Mouse (Mus musculus) neural tube, embryonic 14.5 days (tissue): Measurements from ENCODE around the gene Ppp1r14d. TPM values are rescaled to one million over a fixed set of nuclear protein-coding genes. Genes with fewer than 3 reads are reported as not detected.

ENCODE experiments used
- ATAC-seq: fragments of 200-750 bp; cut with Nextera tagmentation; 2 replicates; pipeline ENCODE4 v1.8.0; 2017; ENCODE audit warnings: low read depth, mild to moderate bottlenecking, moderate TSS enrichment, moderate library complexity
- H3K27ac ChIP-seq: fragments of 300-500 bp; sonication (generic); 2 replicates; pipeline ENCODE4 v1.5.1; 2014; ENCODE audit warnings: low read depth, mild to moderate bottlenecking, control low read depth, low read length, moderate library complexity, mixed read lengths
- H3K27me3 ChIP-seq: fragments of 300-500 bp; sonication (generic); 2 replicates; pipeline ENCODE4 v1.6.1; 2014; ENCODE audit warnings: low read length; ENCODE audit not compliant: control insufficient read depth, insufficient read depth
- H3K36me3 ChIP-seq: fragments of 300-500 bp; sonication (generic); 2 replicates; pipeline ENCODE4 v1.6.1; 2014; ENCODE audit warnings: low read length, mixed read lengths; ENCODE audit not compliant: control insufficient read depth, insufficient read depth
- H3K4me1 ChIP-seq: fragments of 300-500 bp; sonication (generic); 2 replicates; pipeline ENCODE4 v1.6.1; 2014; ENCODE audit warnings: low read length; ENCODE audit not compliant: control insufficient read depth, insufficient read depth
- H3K4me2 ChIP-seq: fragments of 300-500 bp; sonication (generic); 2 replicates; pipeline ENCODE4 v1.6.1; 2014; ENCODE audit warnings: mild to moderate bottlenecking, low read depth, low read length, control low read depth
- H3K4me3 ChIP-seq: fragments of 300-500 bp; sonication (generic); 2 replicates; pipeline ENCODE4 v1.5.1; 2014; ENCODE audit warnings: low read depth, low read length, control low read depth, mixed read lengths
- H3K9ac ChIP-seq: fragments of 300-500 bp; sonication (generic); replicated peaks from 2 replicates; pipeline ENCODE4 v1.6.1; 2014; ENCODE audit warnings: low read depth, mild to moderate bottlenecking, control low read depth, low read length, mixed read lengths
- H3K9me3 ChIP-seq: fragments of 300-500 bp; sonication (generic); 2 replicates; pipeline ENCODE4 v1.6.1; 2016; ENCODE audit warnings: low read length; ENCODE audit not compliant: control insufficient read depth
- WGBS: fragments of 180-500 bp; shearing (Covaris S2); extraction: QIAGEN DNeasy Blood & Tissue Kit; methylation state at CpG from one replicate; pipeline ENCODE4 v1.1.7; 2014; 5-methylcytosine and 5-hydroxymethylcytosine counted together
- polyA plus RNA-seq: library from polyadenylated mRNA; unstranded; fragments of >200 nt; fragmentation: Nextera tagmentation; extraction: Ambion mirVana; gene quantifications from 2 replicates; pipeline ENCODE4 v1.2.1, GENCODE M21; 2014

Ppp1r14d gene
- polyA plus RNA-seq, 1 experiment from 2014 or later, result not detected

- Histone ChIP-seq H3K4me3 (no peak overlapping the region), H3K9me3 (no peaks in the 10 kb centered on the region), H3K27me3 (no peaks in the 10 kb centered on the region), H3K4me2 (no peak overlapping the region), H3K9ac (no peak overlapping the region), H3K27ac (no peak overlapping the region), H3K36me3 (no peaks in the 10 kb centered on the region), H3K4me1 (no peaks in the 10 kb centered on the region)
- WGBS, result 86% methylated on average over 1 of the region's 1 CpGs
- no peak for ATAC-seq
These were observed 30.8 kb upstream of the Ppp1r14d start for GRCm38 (mm10) chr2:119260518-119260917.

- Histone ChIP-seq H3K27me3 (no peaks in the 10 kb centered on the region), H3K27ac (no peak overlapping the region), H3K4me2 (no peak overlapping the region), H3K9me3 (no peaks in the 10 kb centered on the region), H3K4me1 (no peaks in the 10 kb centered on the region), H3K4me3 (no peak overlapping the region), H3K9ac (no peak overlapping the region), H3K36me3 (no peaks in the 10 kb centered on the region)
- 4% methylated on average over 7 of the region's 7 CpGs for WGBS
- no peak for ATAC-seq
These were observed 25.3 kb upstream of the Ppp1r14d start for GRCm38 (mm10) chr2:119254976-119255375.

- Histone ChIP-seq H3K9me3 (no peaks in the 10 kb centered on the region), H3K27ac (no peak overlapping the region), H3K4me3 (no peak overlapping the region), H3K4me1 (no peaks in the 10 kb centered on the region), H3K4me2 (no peak overlapping the region), H3K9ac (no peak overlapping the region), H3K36me3 (no peaks in the 10 kb centered on the region), H3K27me3 (no peaks in the 10 kb centered on the region)
- 18% methylated on average over 11 of the region's 11 CpGs for WGBS
- peak; percentile 44; the same call in 1 of the 2 replicates for ATAC-seq
These were observed 21.2 kb upstream of the Ppp1r14d start for GRCm38 (mm10) chr2:119250826-119251478.

- Histone ChIP-seq H3K27me3 (no peaks in the 10 kb centered on the region), H3K36me3 (no peaks in the 10 kb centered on the region), H3K4me3 (no peak overlapping the region), H3K4me1 (no peaks in the 10 kb centered on the region), H3K9ac (no peak overlapping the region), H3K9me3 (no peaks in the 10 kb centered on the region), H3K4me2 (no peak overlapping the region), H3K27ac (no peak overlapping the region)
- 70% methylated on average over 5 of the region's 5 CpGs for WGBS
- ATAC-seq, result no peak
These were observed 20.7 kb upstream of the Ppp1r14d start for GRCm38 (mm10) chr2:119250377-119250776.

GRCm38 (mm10) chr2:119249592-119250061 is 19.9 kb upstream of the Ppp1r14d start:
- no peaks in the 10 kb centered on the region for H3K4me1 ChIP-seq
- no peak overlapping the region for H3K4me2 ChIP-seq
- no peak for ATAC-seq
- no peaks in the 10 kb centered on the region for H3K36me3 ChIP-seq
- H3K27ac ChIP-seq, result no peak overlapping the region
- no peak overlapping the region for H3K4me3 ChIP-seq
- no peaks in the 10 kb centered on the region for H3K27me3 ChIP-seq
- no peaks in the 10 kb centered on the region for H3K9me3 ChIP-seq
- 71% methylated on average over 4 of the region's 4 CpGs for WGBS
- no peak overlapping the region for H3K9ac ChIP-seq

GRCm38 (mm10) chr2:119247904-119248303 is 18.2 kb upstream of the Ppp1r14d start:
- no peak overlapping the region for H3K4me3 ChIP-seq
- ATAC-seq, result no peak
- WGBS, result 84% methylated on average over 9 of the region's 9 CpGs

GRCm38 (mm10) chr2:119245246-119245645 is 15.5 kb upstream of the Ppp1r14d start:
- H3K9ac ChIP-seq, result no peak overlapping the region
- no peaks in the 10 kb centered on the region for H3K4me1 ChIP-seq
- H3K27ac ChIP-seq, result no peak overlapping the region
- 86% methylated on average over 7 of the region's 7 CpGs for WGBS
- H3K9me3 ChIP-seq, result no peaks in the 10 kb centered on the region
- H3K4me2 ChIP-seq, result no peak overlapping the region
- H3K4me3 ChIP-seq, result no peak overlapping the region
- no peaks in the 10 kb centered on the region for H3K27me3 ChIP-seq
- no peaks in the 10 kb centered on the region for H3K36me3 ChIP-seq
- ATAC-seq, result no peak

More at GRCm38 (mm10) chr2:119247904-119248303, 18.2 kb upstream of the Ppp1r14d start:
- no peaks in the 10 kb centered on the region for H3K4me1 ChIP-seq
- H3K27me3 ChIP-seq, result no peaks in the 10 kb centered on the region
- H3K36me3 ChIP-seq, result no peaks in the 10 kb centered on the region
- no peaks in the 10 kb centered on the region for H3K9me3 ChIP-seq
- no peak overlapping the region for H3K4me2 ChIP-seq
- no peak overlapping the region for H3K9ac ChIP-seq
- H3K27ac ChIP-seq, result no peak overlapping the region

- Histone ChIP-seq H3K4me1 (no peaks in the 10 kb centered on the region), H3K4me3 (no peak overlapping the region), H3K27me3 (peaks cover 20% of the 10 kb centered on the region), H3K27ac (no peak overlapping the region), H3K4me2 (no peak overlapping the region), H3K9me3 (no peaks in the 10 kb centered on the region), H3K9ac (no peak overlapping the region), H3K36me3 (no peaks in the 10 kb centered on the region)
- ATAC-seq, result no peak
- WGBS, result 87% methylated on average over 9 of the region's 9 CpGs
These were observed 12.8 kb upstream of the Ppp1r14d start for GRCm38 (mm10) chr2:119242548-119242947.

GRCm38 (mm10) chr2:119240819-119241186 is 11.1 kb upstream of the Ppp1r14d start:
- Histone ChIP-seq H3K4me2 (no peak overlapping the region), H3K36me3 (no peaks in the 10 kb centered on the region), H3K4me3 (no peak overlapping the region), H3K9me3 (no peaks in the 10 kb centered on the region), H3K27ac (no peak overlapping the region), H3K27me3 (peaks cover 37% of the 10 kb centered on the region), H3K4me1 (0 out of 2 replicates have a peak, but pooled peaks cover 5% of the 10 kb centered on the region), H3K9ac (no peak overlapping the region)
- no peak for ATAC-seq
- WGBS, result 93% methylated on average over 4 of the region's 4 CpGs
